Mouse (Mus musculus): ENCODE measurements around the gene Map3k15. TPM values are rescaled to one million over a fixed set of nuclear protein-coding genes. Genes with fewer than 3 reads are reported as not detected.

Map3k15 gene
- polyA plus RNA-seq, 1 experiment from 2014 or later, result 0.15 TPM

DNA sequence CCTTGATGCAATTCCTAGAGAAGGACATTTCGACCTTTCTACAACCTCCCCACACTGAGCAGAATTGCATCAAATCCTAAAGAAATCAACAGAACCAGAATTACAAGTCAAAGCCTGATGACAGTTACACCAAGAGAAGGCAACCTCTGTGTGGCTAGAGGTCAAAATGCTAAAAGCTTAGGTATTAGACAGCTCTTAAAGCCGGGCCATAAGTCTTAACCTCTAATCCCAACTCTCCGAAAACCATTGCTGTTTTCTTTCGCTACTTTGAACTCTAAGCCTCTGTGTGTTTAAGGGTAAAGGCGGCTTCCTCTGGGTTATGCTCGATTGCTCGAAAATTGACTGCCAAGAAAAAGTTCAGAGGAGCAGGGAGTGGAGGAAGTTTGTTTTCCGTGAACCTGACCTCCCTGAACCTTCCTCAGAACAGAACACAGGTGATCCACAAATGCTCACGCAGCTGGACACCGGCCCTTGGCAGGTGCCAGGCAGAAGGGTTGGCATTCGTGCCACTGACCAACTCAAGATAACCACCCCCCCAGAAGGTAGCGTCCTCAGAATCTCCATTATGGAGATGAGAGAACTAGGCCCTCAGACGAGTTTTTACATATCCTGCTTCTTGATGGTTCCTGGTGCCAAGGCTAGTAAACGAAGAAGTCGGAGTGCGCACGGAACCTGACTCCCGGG lies 149.1 kb downstream of the Map3k15 start:
- H3K27me3 ChIP-seq, result no peaks in the 10 kb centered on the region; the same call in 1 of the 2 replicates
- peak overlapping the region; percentile 71 for H3K4me2 ChIP-seq
- H3K36me3 ChIP-seq (ENCODE audit: poor library complexity, severe bottlenecking), result no peaks in the 10 kb centered on the region
- H3K27ac ChIP-seq, result peak overlapping the region; percentile 78; the same call in 1 of the 2 replicates
- ATAC-seq, result no peak
- H3K9me3 ChIP-seq (replicated peaks), result no peaks in the 10 kb centered on the region
- H3K9ac ChIP-seq, result peak overlapping the region; percentile 73
- peak overlapping the region; percentile 61 for H3K4me3 ChIP-seq
- WGBS, result 24% methylated on average over 18 of the region's 18 CpGs
- peaks cover 14% of the 10 kb centered on the region for H3K4me1 ChIP-seq

DNA sequence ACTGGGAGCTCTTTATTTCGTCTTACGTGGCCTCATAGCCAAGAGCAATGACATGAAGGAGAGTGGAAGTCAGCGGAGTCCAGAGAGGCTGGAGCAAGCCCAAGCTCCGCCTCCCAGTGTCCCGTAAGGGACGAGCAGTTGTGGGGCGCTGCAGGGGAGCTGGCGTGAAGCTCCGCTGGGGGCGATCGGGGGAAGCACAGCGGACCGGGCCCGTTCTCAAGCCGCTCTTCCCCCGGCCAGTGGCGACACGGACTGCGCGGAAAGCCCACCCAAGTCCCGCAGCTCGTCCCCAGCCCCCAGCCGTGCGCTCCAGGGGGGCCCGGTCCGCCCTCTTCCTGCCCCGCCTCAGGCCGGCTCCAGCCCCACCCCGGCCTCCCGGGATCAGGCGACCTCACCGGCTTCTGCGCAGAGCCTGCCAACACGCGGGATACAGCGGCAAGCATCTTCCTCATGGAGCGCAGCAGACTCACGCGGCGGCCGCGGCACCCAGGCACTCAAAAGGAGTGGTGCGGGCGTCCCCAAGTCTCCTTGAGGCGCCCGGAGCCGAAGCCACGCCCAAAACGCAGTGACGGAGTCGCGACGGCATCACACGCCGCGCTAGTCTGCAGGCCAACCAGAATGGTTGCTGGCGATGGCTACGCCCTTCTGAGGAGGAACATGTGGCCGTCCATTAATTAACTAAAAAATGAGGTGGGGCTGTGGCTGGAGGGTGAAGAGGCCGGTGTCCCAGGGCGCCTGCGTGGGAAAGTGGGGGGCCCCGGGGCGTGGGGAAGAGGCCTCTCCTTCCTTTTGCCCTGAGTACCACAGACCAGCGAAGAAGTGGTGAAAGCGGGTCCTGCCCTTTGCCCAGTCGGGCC lies 149.9 kb downstream of the Map3k15 start, which contains the start of gene Pdha1:
Gene Pdha1 (minus strand): TSS at position 553 of the 857 bp plus-strand sequence.
- WGBS, result 11% methylated on average over 54 of the region's 67 CpGs
- Histone ChIP-seq H3K27ac (peak within 1 kb of the TSS; percentile 78), H3K4me2 (peak within 1 kb of the TSS; percentile 71), H3K36me3 (ENCODE audit: poor library complexity, severe bottlenecking) (no peaks in the 10 kb centered on the region), H3K27me3 (no peaks in the 10 kb centered on the region; the same call in 1 of the 2 replicates), H3K9me3 (replicated peaks) (no peaks in the 10 kb centered on the region), H3K4me3 (peak within 1 kb of the TSS; percentile 61), H3K9ac (peak within 1 kb of the TSS; percentile 73), H3K4me1 (peaks cover 14% of the 10 kb centered on the region)
- ATAC-seq, result peak; percentile 99

DNA sequence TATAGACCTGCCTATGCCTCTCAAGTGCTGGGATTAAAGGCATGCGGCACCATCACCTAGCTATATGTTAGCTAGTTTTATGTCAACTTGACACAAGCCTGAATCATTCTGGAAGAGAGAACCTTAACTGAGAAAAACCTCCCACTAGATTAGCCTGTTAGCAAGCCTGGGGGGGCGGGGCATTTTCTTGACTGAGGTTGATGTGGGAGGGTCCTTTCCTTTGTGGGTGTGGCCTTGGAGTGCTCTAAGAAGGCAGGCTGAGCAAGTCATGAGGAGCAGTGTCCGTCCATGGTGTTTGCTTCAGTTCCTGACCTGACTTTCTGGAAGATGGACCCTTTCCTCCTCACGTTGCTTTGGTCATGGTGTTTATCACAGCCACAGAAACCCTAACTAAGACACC lies 158.6 kb downstream of the Map3k15 start:
- no peak overlapping the region for H3K4me3 ChIP-seq
- H3K36me3 ChIP-seq (ENCODE audit: poor library complexity, severe bottlenecking), result no peaks in the 10 kb centered on the region
- H3K9ac ChIP-seq, result no peak overlapping the region
- H3K27me3 ChIP-seq, result no peaks in the 10 kb centered on the region
- no peak overlapping the region for H3K4me2 ChIP-seq
- ATAC-seq, result no peak
- no peaks in the 10 kb centered on the region for H3K9me3 ChIP-seq (replicated peaks)
- no peaks in the 10 kb centered on the region for H3K4me1 ChIP-seq
- no peak overlapping the region for H3K27ac ChIP-seq
- 92% methylated on average over 4 of the region's 4 CpGs for WGBS

DNA sequence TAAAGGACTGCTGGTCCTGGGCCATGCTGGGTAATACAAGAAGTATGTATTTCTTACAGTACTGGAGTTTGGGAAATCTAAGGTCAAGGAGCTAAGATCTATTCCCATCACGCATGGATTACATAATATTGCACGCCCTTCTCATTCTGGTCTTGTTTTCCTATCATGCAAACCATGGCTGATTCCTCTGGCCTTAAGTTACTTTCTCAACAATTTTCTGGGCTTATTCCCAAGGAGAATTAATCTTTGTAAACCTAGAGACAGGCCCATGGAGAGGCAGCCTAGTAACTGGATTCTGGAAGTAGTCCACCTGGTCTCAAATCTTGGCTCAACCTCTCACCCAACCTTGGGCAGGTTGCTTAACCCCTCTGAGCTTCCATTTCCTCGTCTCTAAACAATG lies 159.2 kb downstream of the Map3k15 start:
- Histone ChIP-seq H3K27me3 (no peaks in the 10 kb centered on the region), H3K4me3 (no peak overlapping the region), H3K4me2 (no peak overlapping the region), H3K36me3 (ENCODE audit: poor library complexity, severe bottlenecking) (no peaks in the 10 kb centered on the region), H3K9me3 (replicated peaks) (no peaks in the 10 kb centered on the region), H3K9ac (no peak overlapping the region), H3K27ac (no peak overlapping the region), H3K4me1 (no peaks in the 10 kb centered on the region)
- no peak for ATAC-seq
- WGBS, result 91% methylated on average over 3 of the region's 3 CpGs

DNA sequence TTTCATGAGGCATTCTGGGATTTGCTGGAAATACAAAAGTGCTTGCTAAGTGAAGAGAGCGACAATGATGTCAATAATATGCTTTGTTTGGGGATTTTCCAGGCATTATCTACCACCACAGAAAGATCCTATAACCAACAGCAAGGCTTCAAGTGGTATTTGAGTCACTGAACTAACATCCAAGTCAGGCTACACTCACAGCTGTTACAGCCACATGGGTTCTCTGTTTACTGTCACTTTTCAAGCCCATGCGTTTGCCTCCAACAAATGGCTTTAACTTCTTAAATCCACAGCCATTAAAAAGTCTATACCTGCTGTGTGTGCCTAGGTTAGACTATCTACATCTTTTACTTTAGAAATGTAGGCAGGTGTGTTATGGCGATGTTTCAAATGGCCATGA lies 160.6 kb downstream of the Map3k15 start:
- WGBS, result 84% methylated on average over 3 of the region's 3 CpGs
- H3K36me3 ChIP-seq (ENCODE audit: poor library complexity, severe bottlenecking), result no peaks in the 10 kb centered on the region
- H3K27me3 ChIP-seq, result no peaks in the 10 kb centered on the region
- no peak overlapping the region for H3K9ac ChIP-seq
- H3K27ac ChIP-seq, result no peak overlapping the region
- H3K4me2 ChIP-seq, result no peak overlapping the region
- ATAC-seq, result no peak
- no peaks in the 10 kb centered on the region for H3K4me1 ChIP-seq
- H3K9me3 ChIP-seq (replicated peaks), result no peaks in the 10 kb centered on the region
- H3K4me3 ChIP-seq, result no peak overlapping the region

DNA sequence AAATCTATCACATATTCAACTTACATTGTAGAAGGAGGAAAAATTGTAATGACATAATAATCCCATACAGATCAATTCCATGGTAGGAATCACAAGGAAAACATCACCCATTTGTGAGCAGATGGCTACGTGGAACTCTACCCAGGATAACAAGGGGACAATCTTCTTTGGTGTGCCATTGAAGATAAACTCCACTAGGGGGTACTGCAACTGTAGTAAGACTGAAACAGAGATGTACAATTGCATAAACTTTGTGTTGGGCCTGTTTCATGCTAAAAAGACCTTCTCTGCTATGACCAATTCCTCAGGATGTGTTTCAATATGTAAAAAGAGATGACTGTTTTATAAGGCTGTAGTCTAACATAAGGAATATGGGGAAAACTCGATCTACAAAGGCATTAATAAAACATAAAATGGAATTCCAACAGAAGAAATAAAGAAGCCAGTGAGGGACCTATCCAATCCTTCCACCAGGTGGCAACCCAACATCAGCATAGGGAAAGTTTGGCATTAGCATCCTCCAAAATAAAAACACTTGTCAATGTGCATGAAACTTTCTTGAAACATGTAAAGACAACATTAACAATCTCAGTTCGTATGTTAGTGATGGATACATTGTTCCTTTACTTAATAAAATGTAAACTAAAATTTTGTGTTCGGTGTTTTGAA lies 165.0 kb downstream of the Map3k15 start:
- no peaks in the 10 kb centered on the region for H3K27me3 ChIP-seq
- WGBS, result 52% methylated on average over 4 of the region's 4 CpGs

DNA sequence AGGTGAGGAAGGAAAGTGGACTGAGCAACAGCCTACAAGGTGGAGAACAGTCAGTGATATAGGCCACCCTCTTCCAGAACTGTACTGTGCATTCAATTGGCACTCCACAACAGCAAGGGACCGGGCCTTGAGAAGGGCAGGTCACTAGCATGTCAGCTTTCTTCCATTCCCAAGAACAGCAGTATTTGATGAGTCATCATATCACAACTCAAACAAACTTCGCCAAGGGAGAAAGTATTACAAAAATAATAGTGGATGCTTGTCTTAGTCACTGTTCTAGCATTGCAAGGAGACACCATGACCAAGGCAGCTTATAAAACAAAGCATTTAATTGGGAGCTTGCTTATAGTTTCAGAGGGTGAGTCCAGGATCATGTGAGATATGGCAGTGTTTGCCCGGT lies 176.0 kb downstream of the Map3k15 start:
- Histone ChIP-seq H3K27ac (no peak overlapping the region), H3K4me2 (no peak overlapping the region), H3K36me3 (ENCODE audit: poor library complexity, severe bottlenecking) (no peaks in the 10 kb centered on the region), H3K27me3 (no peaks in the 10 kb centered on the region), H3K9me3 (replicated peaks) (no peaks in the 10 kb centered on the region), H3K4me3 (no peak overlapping the region), H3K4me1 (0 out of 2 replicates have a peak, but pooled peaks cover 6% of the 10 kb centered on the region), H3K9ac (no peak overlapping the region)
- WGBS, result 91% methylated on average over 3 of the region's 3 CpGs
- no peak for ATAC-seq

More for the DNA sequence above, 165.0 kb downstream of the Map3k15 start:
- Histone ChIP-seq H3K9me3 (replicated peaks) (no peaks in the 10 kb centered on the region), H3K4me2 (no peak overlapping the region), H3K27ac (no peak overlapping the region), H3K4me3 (no peak overlapping the region), H3K9ac (no peak overlapping the region), H3K4me1 (no peaks in the 10 kb centered on the region), H3K36me3 (ENCODE audit: poor library complexity, severe bottlenecking) (no peaks in the 10 kb centered on the region)
- no peak for ATAC-seq

DNA sequence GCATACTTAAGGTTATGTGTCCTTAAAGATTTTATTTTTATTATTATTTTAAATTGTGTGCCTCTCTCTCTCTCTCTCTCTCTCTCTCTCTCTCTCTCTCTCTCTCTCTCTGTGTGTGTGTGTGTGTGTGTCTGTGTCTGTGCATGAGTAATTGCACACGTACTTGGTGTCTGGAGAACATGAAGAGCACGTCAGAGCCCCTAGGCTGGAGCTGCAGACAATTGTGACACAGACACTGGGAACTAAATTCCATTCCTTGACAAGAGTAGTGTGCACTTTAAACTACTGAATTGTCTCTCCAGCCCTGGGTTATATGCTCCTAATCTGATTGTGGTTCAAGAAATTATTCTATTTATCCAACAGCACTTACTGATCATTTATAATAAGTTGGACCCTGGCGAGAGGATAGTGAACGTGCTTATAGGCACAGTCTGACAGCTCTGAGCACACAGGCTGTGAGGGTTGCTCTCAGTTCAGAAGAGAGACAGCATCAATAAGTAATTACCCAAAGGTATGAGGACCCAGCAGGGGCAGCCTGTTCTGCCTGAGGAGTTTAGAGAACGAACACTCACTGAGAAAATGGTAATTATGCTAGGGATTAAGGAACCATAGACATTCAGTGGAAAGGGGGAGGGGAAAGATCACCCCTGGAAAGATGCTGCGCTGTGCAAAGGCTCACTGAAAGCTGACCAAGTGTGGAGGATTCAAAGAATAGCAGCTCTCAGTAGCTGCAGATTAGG lies 178.2 kb downstream of the Map3k15 start:
- H3K4me1 ChIP-seq, result 0 out of 2 replicates have a peak, but pooled peaks cover 6% of the 10 kb centered on the region
- WGBS, result 24% methylated on average over 6 of the region's 6 CpGs
- ATAC-seq, result peak; percentile 63; the same call in 1 of the 2 replicates
- H3K4me2 ChIP-seq, result no peak overlapping the region
- no peaks in the 10 kb centered on the region for H3K9me3 ChIP-seq (replicated peaks)
- H3K36me3 ChIP-seq (ENCODE audit: poor library complexity, severe bottlenecking), result no peaks in the 10 kb centered on the region
- H3K9ac ChIP-seq, result no peak overlapping the region
- H3K27ac ChIP-seq, result no peak overlapping the region; the same call in 1 of the 2 replicates
- H3K27me3 ChIP-seq, result no peaks in the 10 kb centered on the region
- H3K4me3 ChIP-seq, result no peak overlapping the region

DNA sequence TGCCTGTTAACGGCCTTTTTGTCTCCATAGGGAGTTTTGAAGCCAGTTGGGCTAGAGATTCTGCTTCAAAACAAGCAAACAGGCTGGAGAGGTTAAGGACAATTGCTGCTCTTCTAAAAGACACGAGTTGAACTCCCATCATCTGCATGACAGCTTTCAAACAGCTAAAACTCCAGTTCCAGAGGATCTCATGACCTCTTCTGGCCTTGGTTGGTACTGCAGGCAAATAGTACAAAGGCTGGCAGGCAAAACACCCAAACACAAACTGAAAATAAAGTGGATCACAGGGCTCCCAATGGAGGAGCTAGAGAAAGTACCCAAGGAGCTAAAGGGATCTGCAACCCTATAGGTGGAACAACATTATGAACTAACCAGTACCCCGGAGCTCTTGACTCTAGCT lies 181.9 kb downstream of the Map3k15 start:
- Histone ChIP-seq H3K36me3 (ENCODE audit: poor library complexity, severe bottlenecking) (no peaks in the 10 kb centered on the region), H3K4me3 (no peak overlapping the region), H3K27ac (no peak overlapping the region), H3K9ac (no peak overlapping the region), H3K4me2 (no peak overlapping the region), H3K9me3 (replicated peaks) (no peaks in the 10 kb centered on the region), H3K4me1 (0 out of 2 replicates have a peak, but pooled peaks cover 6% of the 10 kb centered on the region), H3K27me3 (no peaks in the 10 kb centered on the region)
- ATAC-seq, result peak; percentile 36; the same call in 1 of the 2 replicates
- 13% methylated on average over 2 of the region's 3 CpGs for WGBS

Measured in forebrain, embryonic 13.5 days (tissue).